Mouse (Mus musculus): Measurements from ENCODE around the gene Nupl1. TPM values are rescaled to one million over a fixed set of nuclear protein-coding genes. Genes with fewer than 3 reads are reported as not detected.
A peak's percentile ranks its signal among the peaks of the same experiment; 100 is the strongest.

The Nupl1 gene
- total and polyA plus RNA-seq, 3 experiments: 0.11 TPM; not detected in 2

DNA sequence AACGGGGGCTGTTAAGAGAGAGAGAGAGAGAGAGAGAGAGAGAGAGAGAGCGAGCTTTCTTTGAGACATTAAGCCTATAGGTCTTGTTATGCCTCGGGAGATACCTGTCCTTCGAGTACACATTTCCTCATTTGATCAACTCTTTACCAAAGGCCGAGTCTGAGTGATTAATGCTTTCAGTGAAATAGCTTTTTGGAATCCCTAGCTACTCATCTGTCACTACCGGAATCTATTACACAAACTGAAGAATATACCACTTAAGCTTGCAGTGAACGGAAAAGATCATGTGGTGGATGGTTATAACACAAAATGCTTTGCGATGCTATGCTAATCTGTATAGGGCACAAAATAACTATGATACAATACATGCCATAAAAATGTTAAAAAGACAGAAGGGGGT is 865 bp downstream of the Nupl1 start:
- no peak for TF ChIP-seq CTCF (IDR thresholded peaks at IDR 0.05; ENCODE audit: low read depth, low read length)
- TF ChIP-seq GATA1 (IDR thresholded peaks at IDR 0.05; ENCODE audit: borderline replicate concordance, low read length): no peak
- TF ChIP-seq TAL1 (conservative IDR thresholded peaks at IDR 0.05; ENCODE audit: low read depth, low read length): no peak
- no peak for TF ChIP-seq POLR2AphosphoS5 (IDR thresholded peaks at IDR 0.05; ENCODE audit: insufficient replicate concordance, low read depth, low read length)
- TF ChIP-seq GATA2 (IDR thresholded peaks at IDR 0.05; ENCODE audit: borderline replicate concordance, low read depth, low read length): no peak
- H3K9me3 ChIP-seq (replicated peaks): no peaks in the 10 kb centered on the region
- peaks cover 24% of the 10 kb centered on the region for H3K36me3 ChIP-seq (replicated peaks)
- peak overlapping the region; percentile 97 for H3K4me3 ChIP-seq (ENCODE audit: low read depth, low read length)
- H3K27me3 ChIP-seq (ENCODE audit: insufficient read depth, low read length): no peaks in the 10 kb centered on the region
- H3K4me1 ChIP-seq (ENCODE audit: insufficient read depth, low read depth, low read length): peaks cover 21% of the 10 kb centered on the region
- no peak for DNase-seq (ENCODE audit: low spot score)
- no peak for ATAC-seq (ENCODE audit: extremely low read depth, insufficient number of reproducible peaks, low FRiP score, poor library complexity, severe bottlenecking)

DNA sequence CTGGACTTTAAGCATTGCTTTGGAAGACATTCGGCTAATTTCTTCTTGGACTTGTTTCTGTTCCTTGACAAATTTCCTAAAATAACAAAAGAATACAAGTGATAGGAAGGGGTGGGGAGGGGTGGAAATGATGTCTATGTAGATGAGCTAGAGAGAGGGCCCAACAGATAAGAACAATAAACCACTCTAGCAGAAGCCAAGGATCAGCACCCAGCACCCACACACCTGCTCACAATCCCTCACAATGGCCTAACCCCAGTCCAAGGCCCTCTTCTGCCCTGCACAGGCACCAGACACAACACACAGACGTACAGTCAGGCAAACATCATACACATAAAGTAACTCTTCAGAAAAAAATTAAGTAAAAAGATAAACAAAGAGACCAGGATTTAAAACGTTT is 12.7 kb downstream of the Nupl1 start:
- no peak for DNase-seq (ENCODE audit: low spot score)
- H3K36me3 ChIP-seq (replicated peaks): peaks cover 74% of the 10 kb centered on the region
- no peak overlapping the region for H3K4me3 ChIP-seq (ENCODE audit: low read depth, low read length)
- no peak for TF ChIP-seq POLR2AphosphoS5 (IDR thresholded peaks at IDR 0.05; ENCODE audit: insufficient replicate concordance, low read depth, low read length)
- no peak for TF ChIP-seq CTCF (IDR thresholded peaks at IDR 0.05; ENCODE audit: low read depth, low read length)
- no peak for TF ChIP-seq TAL1 (conservative IDR thresholded peaks at IDR 0.05; ENCODE audit: low read depth, low read length)
- TF ChIP-seq GATA2 (IDR thresholded peaks at IDR 0.05; ENCODE audit: borderline replicate concordance, low read depth, low read length): no peak
- TF ChIP-seq GATA1 (IDR thresholded peaks at IDR 0.05; ENCODE audit: borderline replicate concordance, low read length): no peak
- no peak for ATAC-seq (ENCODE audit: extremely low read depth, insufficient number of reproducible peaks, low FRiP score, poor library complexity, severe bottlenecking)
- no peaks in the 10 kb centered on the region for H3K4me1 ChIP-seq (ENCODE audit: insufficient read depth, low read depth, low read length)
- no peaks in the 10 kb centered on the region for H3K27me3 ChIP-seq (ENCODE audit: insufficient read depth, low read length)
- H3K9me3 ChIP-seq (replicated peaks): no peaks in the 10 kb centered on the region

DNA sequence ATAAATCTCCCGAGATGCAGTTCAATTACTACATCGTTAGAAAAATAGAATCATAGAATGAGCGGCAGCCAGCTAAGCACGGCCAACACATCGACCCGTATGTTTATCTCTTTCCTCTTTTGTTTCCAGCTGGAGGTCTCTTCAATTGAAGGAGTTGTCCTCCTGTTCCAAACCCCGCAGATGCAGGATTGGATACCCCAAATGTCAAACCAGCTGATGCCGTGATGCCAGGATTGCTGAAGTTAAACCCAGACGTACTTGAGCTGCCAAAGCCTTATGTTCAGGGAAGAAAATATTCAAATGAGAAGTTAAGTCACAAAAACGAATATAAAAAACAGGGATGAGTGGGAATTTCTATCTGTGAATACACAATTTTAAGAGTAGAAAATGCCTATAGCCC is 31.3 kb downstream of the Nupl1 start:
- ATAC-seq (ENCODE audit: extremely low read depth, insufficient number of reproducible peaks, low FRiP score, poor library complexity, severe bottlenecking): no peak
- Histone ChIP-seq H3K9me3 (replicated peaks) (no peaks in the 10 kb centered on the region), H3K36me3 (replicated peaks) (peaks cover 68% of the 10 kb centered on the region), H3K4me1 (ENCODE audit: insufficient read depth, low read depth, low read length) (no peaks in the 10 kb centered on the region), H3K4me3 (ENCODE audit: low read depth, low read length) (no peak overlapping the region), H3K27me3 (ENCODE audit: insufficient read depth, low read length) (no peaks in the 10 kb centered on the region)
- no peak for TF ChIP-seq POLR2AphosphoS5 (IDR thresholded peaks at IDR 0.05; ENCODE audit: insufficient replicate concordance, low read depth, low read length)
- TF ChIP-seq GATA2 (IDR thresholded peaks at IDR 0.05; ENCODE audit: borderline replicate concordance, low read depth, low read length): no peak
- TF ChIP-seq CTCF (IDR thresholded peaks at IDR 0.05; ENCODE audit: low read depth, low read length): no peak
- no peak for TF ChIP-seq TAL1 (conservative IDR thresholded peaks at IDR 0.05; ENCODE audit: low read depth, low read length)
- TF ChIP-seq GATA1 (IDR thresholded peaks at IDR 0.05; ENCODE audit: borderline replicate concordance, low read length): no peak
- no peak for DNase-seq (ENCODE audit: low spot score)

DNA sequence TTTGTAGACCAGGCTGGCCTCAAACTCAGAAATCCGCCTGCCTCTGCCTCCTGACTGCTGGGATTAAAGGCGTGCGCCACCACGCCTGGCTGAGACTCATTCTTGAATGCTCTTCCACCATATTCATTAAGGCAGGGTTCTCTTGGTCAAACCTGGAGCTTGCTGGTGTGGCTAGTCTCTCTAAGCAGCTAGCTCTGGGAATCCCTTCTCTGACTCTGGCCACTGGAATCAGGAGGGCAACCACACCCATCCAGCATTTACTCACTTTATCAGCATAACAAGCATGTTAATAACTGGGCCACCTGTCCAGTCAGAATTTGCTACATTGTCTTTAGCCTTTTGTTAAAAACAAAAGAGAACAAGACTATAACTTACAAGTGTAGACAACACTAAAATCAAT is 33.6 kb downstream of the Nupl1 start:
- ATAC-seq (ENCODE audit: extremely low read depth, insufficient number of reproducible peaks, low FRiP score, poor library complexity, severe bottlenecking) (no peak), DNase-seq (ENCODE audit: low spot score) (no peak)
- Histone ChIP-seq H3K36me3 (replicated peaks) (peaks cover 55% of the 10 kb centered on the region), H3K4me3 (ENCODE audit: low read depth, low read length) (no peak overlapping the region), H3K9me3 (replicated peaks) (no peaks in the 10 kb centered on the region), H3K4me1 (ENCODE audit: insufficient read depth, low read depth, low read length) (no peaks in the 10 kb centered on the region), H3K27me3 (ENCODE audit: insufficient read depth, low read length) (no peaks in the 10 kb centered on the region)
- TF ChIP-seq POLR2AphosphoS5 (IDR thresholded peaks at IDR 0.05; ENCODE audit: insufficient replicate concordance, low read depth, low read length) (no peak), GATA2 (IDR thresholded peaks at IDR 0.05; ENCODE audit: borderline replicate concordance, low read depth, low read length) (no peak), TAL1 (conservative IDR thresholded peaks at IDR 0.05; ENCODE audit: low read depth, low read length) (no peak), CTCF (IDR thresholded peaks at IDR 0.05; ENCODE audit: low read depth, low read length) (no peak), GATA1 (IDR thresholded peaks at IDR 0.05; ENCODE audit: borderline replicate concordance, low read length) (no peak)

DNA sequence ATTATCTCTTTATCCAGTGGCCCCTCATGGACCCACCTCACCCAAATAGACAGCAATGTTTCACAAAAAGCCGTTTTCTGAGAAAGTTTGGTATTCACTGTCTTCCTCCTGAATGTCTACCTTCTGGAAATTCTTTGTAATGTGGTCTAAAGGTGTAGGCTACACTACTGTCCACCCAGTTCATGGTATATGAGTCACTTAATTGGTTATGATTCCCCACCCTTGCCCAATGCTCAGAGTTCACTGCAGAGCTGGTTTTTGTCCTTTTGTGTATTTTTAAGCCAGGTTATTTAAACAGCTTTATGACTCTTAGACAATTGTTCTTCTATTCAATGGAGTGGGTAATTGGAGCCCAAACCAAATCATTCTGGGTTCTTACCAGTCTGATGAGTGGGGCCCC is 35.1 kb downstream of the Nupl1 start:
- TF ChIP-seq POLR2AphosphoS5 (IDR thresholded peaks at IDR 0.05; ENCODE audit: insufficient replicate concordance, low read depth, low read length) (no peak), GATA1 (IDR thresholded peaks at IDR 0.05; ENCODE audit: borderline replicate concordance, low read length) (no peak), CTCF (IDR thresholded peaks at IDR 0.05; ENCODE audit: low read depth, low read length) (no peak), TAL1 (conservative IDR thresholded peaks at IDR 0.05; ENCODE audit: low read depth, low read length) (no peak), GATA2 (IDR thresholded peaks at IDR 0.05; ENCODE audit: borderline replicate concordance, low read depth, low read length) (no peak)
- Histone ChIP-seq H3K4me1 (ENCODE audit: insufficient read depth, low read depth, low read length) (no peaks in the 10 kb centered on the region), H3K4me3 (ENCODE audit: low read depth, low read length) (no peak overlapping the region), H3K9me3 (replicated peaks) (no peaks in the 10 kb centered on the region), H3K27me3 (ENCODE audit: insufficient read depth, low read length) (no peaks in the 10 kb centered on the region), H3K36me3 (replicated peaks) (peaks cover 44% of the 10 kb centered on the region)
- DNase-seq (ENCODE audit: low spot score) (no peak), ATAC-seq (ENCODE audit: extremely low read depth, insufficient number of reproducible peaks, low FRiP score, poor library complexity, severe bottlenecking) (no peak)

DNA sequence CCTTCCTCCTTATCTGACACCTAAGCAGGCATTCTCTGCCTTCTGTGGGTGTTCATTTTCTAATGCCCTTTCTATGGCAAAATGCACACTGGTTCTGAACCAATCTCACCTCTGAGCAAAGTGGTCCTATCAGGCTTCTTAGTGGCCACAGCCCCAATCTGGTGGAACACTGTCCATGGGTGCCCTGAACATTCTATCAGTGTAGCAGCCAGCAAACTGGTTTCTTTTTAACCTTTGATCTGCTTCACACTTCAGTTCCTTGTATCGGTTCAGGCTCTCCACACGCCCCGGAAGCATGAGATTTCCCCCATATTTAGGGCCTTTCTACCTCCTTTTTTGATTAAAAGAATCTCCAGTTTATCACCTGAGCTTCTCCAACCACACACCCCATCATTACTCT is 36.2 kb downstream of the Nupl1 start:
- DNase-seq (ENCODE audit: low spot score) (no peak), ATAC-seq (ENCODE audit: extremely low read depth, insufficient number of reproducible peaks, low FRiP score, poor library complexity, severe bottlenecking) (no peak)
- Histone ChIP-seq H3K4me3 (ENCODE audit: low read depth, low read length) (no peak overlapping the region), H3K36me3 (replicated peaks) (peaks cover 35% of the 10 kb centered on the region), H3K9me3 (replicated peaks) (no peaks in the 10 kb centered on the region), H3K4me1 (ENCODE audit: insufficient read depth, low read depth, low read length) (no peaks in the 10 kb centered on the region), H3K27me3 (ENCODE audit: insufficient read depth, low read length) (no peaks in the 10 kb centered on the region)
- TF ChIP-seq GATA1 (IDR thresholded peaks at IDR 0.05; ENCODE audit: borderline replicate concordance, low read length) (no peak), POLR2AphosphoS5 (IDR thresholded peaks at IDR 0.05; ENCODE audit: insufficient replicate concordance, low read depth, low read length) (no peak), GATA2 (IDR thresholded peaks at IDR 0.05; ENCODE audit: borderline replicate concordance, low read depth, low read length) (no peak), CTCF (IDR thresholded peaks at IDR 0.05; ENCODE audit: low read depth, low read length) (no peak), TAL1 (conservative IDR thresholded peaks at IDR 0.05; ENCODE audit: low read depth, low read length) (no peak)
